Mouse (Mus musculus) ovary, postnatal 10 days (tissue): ENCODE measurements around the gene Tmcc1.

Experiments used
- DNase-seq: peaks from one replicate; pipeline ENCODE4 v3.0.0; 2022; ENCODE audit warnings: low spot score

Tmcc1 gene

GRCm38 (mm10) chr6:116013687-116014086, 179.6 kb downstream of the Tmcc1 start:
- DNase-seq = no peak

- DNase-seq = peak; percentile 81
These were observed 182.7 kb downstream of the Tmcc1 start for GRCm38 (mm10) chr6:116010541-116010940.

GRCm38 (mm10) chr6:116009426-116009825, 183.9 kb downstream of the Tmcc1 start:
- DNase-seq = no peak

GRCm38 (mm10) chr6:116007561-116008173, 185.6 kb downstream of the Tmcc1 start:
- peak; percentile 54 for DNase-seq

DNA sequence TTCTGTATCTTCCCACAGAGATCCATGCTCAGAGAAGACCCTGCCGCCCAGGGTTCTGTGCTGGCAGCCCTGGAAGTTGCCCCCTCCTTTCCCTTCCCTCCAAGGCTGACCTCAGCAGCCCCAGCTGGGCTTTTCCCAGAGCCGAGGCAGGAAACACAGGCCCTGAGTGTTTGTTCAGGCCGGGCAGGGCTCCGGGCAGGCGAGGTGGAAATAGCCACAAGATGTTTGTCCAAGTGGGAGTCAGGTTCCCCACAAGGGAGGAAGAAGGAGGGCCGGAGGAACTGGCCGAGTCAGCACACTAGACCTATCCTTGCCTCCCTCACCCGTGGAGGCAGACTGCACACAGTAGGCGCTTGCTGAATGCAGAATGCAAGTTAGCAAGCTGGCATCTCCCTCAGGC, 186.6 kb downstream of the Tmcc1 start:
- no peak for DNase-seq

DNA sequence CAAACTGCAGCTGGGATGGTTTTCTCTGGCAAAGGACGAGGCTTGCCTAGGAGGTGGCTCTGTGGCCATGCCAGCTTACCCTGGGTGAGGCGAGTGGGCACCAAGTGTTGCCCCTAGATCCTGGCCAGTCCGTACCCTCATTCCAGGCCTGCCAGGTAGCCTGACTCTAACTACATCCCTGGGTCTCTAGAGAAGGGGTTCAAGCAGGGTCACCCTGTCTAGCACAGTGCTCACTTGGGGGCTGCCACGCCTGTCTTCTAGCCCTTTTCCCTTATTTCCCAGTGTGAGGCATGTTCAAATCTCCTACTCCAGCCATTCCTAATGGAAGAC, 187.4 kb downstream of the Tmcc1 start:
- DNase-seq = no peak

DNA sequence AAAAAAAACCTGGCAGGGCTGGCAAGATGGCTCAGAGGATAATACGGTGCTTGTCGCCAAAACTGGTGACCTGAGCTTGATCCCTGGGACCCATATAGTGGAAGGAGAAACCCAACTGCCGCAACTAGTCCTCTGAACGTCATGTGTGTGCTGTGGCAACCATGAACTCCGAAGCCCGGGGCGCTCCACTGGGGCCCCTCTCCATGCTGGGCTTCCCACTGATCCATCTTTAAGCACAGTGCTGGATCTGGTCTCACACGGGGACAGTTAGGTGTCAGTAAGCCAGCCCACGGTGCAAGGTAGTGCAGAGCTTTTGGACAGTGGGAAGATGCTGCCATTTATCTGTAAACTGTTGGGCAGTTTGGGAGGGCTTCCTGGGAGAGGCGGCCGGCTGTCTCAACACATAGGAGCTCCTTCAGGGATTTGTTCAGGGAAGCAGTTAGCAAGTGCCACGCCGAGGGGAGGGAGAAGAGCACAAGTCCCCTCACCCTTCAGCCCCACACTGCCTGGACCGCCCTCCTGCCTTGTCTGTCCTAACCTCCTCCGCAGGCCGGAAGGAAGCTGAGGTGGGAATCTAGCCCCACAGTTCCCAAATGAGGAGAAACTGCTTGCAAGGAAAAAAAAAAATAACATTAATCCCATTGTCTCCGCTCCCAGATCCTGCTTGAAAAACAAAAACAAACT, 187.9 kb downstream of the Tmcc1 start:
- no peak for DNase-seq

DNA sequence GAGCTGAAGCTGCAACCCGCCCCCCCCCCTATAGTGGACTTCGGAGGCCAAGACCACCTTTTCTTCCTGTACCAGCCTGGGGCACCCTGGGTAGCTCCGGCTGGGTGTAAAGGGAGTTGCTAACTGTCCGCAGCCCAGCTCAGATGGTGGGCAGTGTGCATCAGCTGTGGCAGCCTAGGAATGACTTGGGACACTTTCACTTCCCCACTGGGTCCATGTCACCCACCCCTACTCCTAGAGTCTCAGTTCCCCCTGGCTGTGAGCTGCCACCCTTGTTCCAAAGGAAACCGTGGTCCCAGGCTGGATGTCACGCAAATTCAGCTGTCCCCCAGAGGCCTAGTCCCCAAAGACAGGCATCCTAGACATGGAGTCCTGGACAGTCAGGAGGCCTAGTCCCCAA, 188.6 kb downstream of the Tmcc1 start:
- no peak for DNase-seq

GRCm38 (mm10) chr6:116004069-116004468, 189.2 kb downstream of the Tmcc1 start:
- no peak for DNase-seq

DNA sequence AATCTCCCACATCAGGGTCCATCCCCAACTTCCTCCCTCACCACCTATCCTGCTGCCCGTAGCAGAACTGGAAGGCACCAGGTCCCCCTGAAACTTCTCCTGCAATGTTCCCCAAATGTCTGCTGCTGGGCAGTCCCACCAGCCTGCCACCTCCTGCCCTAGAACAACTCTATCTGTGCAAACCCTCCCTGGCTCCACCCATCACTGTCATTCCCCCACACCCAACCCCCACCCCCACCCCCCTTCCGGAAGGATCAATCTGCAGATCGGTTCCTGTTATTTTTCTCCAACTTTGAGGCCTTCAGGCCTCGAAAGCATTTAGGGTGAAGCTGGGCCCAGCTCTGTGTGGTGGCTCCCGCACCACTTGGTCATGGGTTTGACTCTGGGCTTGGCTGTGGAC, 189.8 kb downstream of the Tmcc1 start:
- no peak for DNase-seq

DNA sequence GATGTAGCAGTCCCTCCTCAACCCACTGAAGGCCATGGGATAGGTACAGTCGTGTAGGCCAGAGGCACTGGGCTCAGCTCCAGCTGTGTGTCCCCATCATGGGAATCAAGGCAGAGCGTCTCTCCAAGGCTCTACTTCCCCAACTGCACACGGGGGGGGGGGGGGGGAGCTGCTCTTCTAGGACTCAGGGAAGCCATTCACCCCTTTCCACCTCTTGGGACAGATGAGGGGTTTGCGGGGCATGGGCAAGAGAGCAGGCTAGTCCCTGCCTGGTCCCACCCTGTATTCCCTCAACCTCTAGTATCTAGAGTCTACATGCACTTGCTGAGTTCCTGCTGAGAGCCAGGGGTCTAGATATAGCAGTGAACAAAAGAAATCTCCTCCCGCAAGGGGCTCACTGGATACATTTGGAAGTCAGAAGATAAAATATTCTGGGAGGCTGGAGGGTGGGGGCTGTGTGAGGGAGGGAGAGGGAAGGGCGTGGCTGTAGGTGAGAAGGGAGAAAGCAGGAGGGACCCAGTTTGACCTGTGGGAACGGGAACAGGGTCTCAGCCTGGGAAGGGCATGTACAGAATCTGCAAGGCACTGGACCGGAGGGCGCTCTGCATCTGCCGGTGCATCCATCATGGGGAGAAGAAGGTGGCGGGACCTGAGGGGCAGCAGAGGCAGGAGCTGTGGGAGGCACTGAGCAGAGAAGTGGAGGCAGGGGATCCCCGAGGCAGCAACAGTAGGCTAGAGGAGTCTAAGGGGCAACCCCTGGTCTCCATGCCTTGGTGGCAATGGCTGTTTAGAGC, 190.8 kb downstream of the Tmcc1 start:
- DNase-seq = no peak

GRCm38 (mm10) chr6:116000851-116001250, 192.4 kb downstream of the Tmcc1 start:
- DNase-seq = no peak

DNA sequence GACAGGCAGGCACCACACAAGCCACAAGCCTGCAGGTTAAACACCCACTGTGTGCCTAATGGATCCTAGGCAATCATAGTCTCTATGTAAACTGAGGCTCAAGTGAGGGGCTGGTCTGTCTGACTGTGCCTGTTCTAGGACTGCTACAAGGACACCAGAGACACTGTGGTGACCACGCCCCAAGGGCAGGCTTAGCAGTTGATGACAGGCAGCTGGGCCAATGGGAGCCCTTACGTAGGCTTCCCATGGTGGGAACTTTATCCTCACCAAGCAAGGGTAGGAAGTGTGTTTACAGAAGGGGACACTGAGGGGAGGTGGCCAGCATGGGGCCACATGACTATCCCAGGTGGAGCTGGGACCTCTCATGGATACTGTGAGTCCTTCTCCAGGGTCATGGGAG, 194.1 kb downstream of the Tmcc1 start:
- no peak for DNase-seq

DNA sequence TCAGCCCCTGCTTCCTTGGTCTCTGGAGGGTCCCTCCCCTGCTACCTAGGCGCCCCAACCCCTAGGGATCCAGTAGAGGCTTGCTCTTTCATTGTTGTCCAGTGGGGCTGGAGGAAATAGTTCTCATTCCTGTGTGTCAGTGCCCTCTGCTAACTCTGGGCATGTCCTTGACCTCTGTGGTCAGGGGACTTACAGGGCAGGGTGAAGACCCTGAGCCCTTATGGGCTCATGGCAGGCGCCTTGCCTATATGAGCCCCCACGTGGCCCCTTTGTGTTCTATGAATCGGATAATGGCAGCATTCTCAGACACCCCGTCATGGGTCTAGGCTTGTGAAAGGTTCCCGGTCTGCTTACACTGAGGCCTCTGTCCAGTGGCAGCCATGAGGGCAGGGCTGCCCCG, 194.5 kb downstream of the Tmcc1 start:
- DNase-seq = no peak

DNA sequence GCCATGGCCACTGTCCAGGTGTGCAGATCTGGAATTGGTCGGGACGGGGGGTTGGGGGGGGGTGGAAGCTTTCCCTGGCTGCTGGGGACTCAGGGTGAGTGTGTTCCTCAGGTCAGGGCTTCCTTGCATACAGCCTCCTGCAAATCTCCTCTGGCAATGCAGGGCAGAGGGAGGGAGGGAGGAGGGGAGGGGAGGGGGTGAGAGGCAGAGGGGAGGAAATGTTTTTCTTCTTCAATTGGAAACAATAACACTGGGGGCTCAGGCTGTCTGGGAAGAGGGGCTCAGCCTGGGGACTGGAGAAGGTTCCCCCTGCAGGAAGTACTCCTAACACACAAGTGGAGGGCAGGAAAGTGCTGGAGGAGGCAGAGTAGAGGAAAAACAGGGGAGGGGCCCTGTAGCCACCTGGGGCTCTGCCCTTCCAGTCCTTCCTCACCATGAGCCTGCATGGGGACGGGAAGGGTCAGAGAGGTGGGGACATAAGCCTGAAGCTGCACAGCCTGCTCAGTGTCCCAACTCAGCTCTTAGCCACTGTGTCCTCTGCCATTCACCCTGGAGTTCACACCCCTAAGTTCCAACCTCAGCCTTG, 195.5 kb downstream of the Tmcc1 start:
- no peak for DNase-seq

GRCm38 (mm10) chr6:115996171-115996851, 197.0 kb downstream of the Tmcc1 start:
- no peak for DNase-seq

DNA sequence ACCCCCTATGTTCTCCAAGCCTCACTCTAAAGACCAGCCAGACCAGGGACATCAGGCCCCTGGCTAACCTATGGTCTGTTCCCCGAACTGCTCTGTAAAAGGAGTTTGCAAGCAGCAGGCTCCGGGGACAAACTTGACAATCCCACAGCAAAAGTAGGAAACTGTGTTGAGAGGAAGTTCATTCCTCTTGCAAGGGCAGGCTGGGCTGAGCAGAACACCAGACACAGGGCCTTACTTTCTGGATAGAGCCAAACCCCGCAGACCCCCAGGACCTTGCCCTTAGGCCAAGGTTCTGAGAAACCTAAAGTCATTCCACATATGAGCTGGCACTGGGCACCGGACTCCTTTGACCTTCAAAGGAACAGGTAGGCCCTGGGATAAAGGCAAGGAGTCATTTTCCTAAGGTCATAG, 197.8 kb downstream of the Tmcc1 start:
- DNase-seq = no peak

DNA sequence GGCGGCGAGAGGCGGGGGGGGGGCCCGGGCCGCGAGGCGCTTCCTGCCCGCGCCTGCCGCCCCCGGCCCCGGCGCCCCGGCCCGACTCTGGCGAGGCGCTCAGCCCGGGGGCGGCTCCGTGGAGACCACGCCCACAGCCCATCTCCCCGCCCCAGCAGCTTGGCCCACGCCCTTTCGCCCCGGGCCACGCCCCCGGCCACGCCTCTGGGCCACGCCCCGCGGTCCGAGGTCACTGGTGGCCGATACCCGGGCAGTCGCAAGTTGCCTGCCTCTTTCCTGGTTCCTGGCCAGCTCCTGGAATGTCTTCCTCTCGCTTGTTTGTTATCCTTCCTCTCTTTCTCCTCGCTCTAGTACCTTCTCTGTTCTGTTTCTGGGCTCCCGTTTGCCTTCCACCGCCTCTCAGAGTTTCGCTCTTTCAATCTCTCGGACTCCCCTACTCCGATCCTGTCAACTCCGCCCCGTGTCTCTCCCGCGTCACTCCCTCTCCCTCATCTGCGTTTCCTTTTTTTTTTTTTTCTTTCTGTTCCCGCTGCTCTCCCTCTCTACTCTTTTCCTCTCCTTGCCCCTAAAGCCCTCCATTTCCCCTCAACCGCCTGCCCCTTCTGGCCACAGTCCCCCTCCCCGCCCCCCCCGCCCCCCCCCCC, 198.3 kb downstream of the Tmcc1 start, which contains the start of gene Plxnd1:
TSS of gene Plxnd1 (minus strand) at position 129 of the 644 bp plus-strand sequence.
- DNase-seq = peak; percentile 91

- DNase-seq = no peak
These were observed 199.0 kb downstream of the Tmcc1 start for GRCm38 (mm10) chr6:115994146-115994876.

DNA sequence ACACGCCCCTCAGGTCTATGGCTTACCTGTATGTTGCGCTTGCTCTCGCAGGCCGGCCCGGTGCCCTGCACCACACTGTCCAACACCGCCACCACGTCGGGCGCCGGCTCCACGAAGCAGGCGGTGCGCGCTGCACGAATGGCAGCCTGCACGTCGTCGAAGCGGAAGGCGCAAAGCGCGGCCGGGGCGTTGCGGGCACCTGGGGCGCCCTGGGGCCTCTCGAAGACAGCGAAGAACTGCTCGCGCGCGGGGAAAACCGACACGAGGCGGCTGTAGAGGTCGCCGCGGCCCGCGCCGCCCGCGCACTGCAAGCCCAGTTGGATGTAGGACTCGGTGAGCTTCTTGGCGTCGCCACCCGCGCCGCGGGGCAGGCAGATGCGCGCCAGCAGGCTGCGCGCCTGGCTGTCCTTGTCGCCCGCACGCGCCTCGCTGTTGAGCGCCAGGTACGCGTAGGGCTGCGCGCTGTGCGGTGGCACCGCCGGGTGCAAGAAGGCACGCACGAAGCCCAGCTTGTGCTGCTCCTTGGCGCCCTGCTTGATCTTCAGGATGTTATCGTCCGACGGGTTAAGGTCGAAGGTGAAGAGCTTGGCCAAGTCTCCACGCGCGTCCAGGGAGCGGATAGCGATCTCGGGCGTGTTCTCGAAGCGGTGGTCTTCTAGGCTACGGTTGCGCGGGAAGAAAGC, 199.7 kb downstream of the Tmcc1 start:
- no peak for DNase-seq
